Mouse (Mus musculus) liver, postnatal 0 days (tissue): ENCODE data around the gene Ttc38.

Experiments
- CTCF ChIP-seq: sonication (generic); IDR thresholded peaks from 2 replicates; pipeline ENCODE4 v1.5.1; 2016; ENCODE audit warnings: antibody characterized with exemption, low read depth
- EP300 ChIP-seq: IDR thresholded peaks from 2 replicates; pipeline ENCODE4 v1.6.1; 2016; ENCODE audit warnings: antibody characterized with exemption, low read depth, mild to moderate bottlenecking

- TF ChIP-seq CTCF (no peak), EP300 (no peak)
These were observed 60.5 kb downstream of the Ttc38 start for GRCm38 (mm10) chr15:85892498-85893118.
